In genomic region chr10:42849081-42849400, GRCm38 (mm10) we compare ENCODE assay signal across 18 mouse cellular contexts. TPM values are rescaled to one million over a fixed set of nuclear protein-coding genes. Genes with fewer than 3 reads are reported as not detected.
DNase-seq lines count a peak whose midpoint lies in the region; ATAC-seq and TF ChIP-seq lines count a peak whose summit lies in the region.
"Had no signal": no experiment of that assay in that cellular context is flagged by ENCODE, and none has a peak within 500 bp of the region (broad histone marks: within the 10 kb centered on the region; RNA-seq: fewer than 3 reads in every experiment).

No protein-coding gene starts in this region.

- no peaks in the 10 kb centered on the region for H3K9me3 ChIP-seq in stomach, embryonic 15.5 days
- no peaks in the 10 kb centered on the region for H3K9me3 ChIP-seq in hindbrain, postnatal 0 days (ENCODE audit: low read length)
- H3K9me3 ChIP-seq: embryonic facial prominence, embryonic 10.5 days; heart, embryonic 15.5 days; limb, embryonic 10.5 days; midbrain, embryonic 15.5 days; neural tube, embryonic 12.5 days had no signal

- DNase-seq in retina, postnatal 1 day, result peak; percentile 27
- no peak for DNase-seq in retina, embryonic 14.5 days (ENCODE audit: low spot score)
- peak; percentile 71 for DNase-seq in T-cell, adult 2 months (ENCODE audit: low spot score)
- no peak for DNase-seq in hindbrain, postnatal 0 days (ENCODE audit: low spot score)
- DNase-seq: adrenal gland, postnatal 14 days; cerebellum, postnatal 25 days; kidney, postnatal 25 days; lung, postnatal 4 days had no signal

- H3K9ac ChIP-seq in stomach, embryonic 15.5 days, result no peak overlapping the region
- no peak overlapping the region for H3K9ac ChIP-seq in hindbrain, postnatal 0 days (replicated peaks; ENCODE audit: low read length)
- H3K9ac ChIP-seq: heart, embryonic 15.5 days; hindbrain, embryonic 14.5 days; liver, embryonic 14.5 days; midbrain, embryonic 15.5 days; neural tube, embryonic 12.5 days had no signal

- H3K4me1 ChIP-seq in stomach, embryonic 15.5 days, result no peaks in the 10 kb centered on the region
- H3K4me1 ChIP-seq in hindbrain, postnatal 0 days (ENCODE audit: insufficient read depth, low read length), result no peaks in the 10 kb centered on the region
- H3K4me1 ChIP-seq: embryonic facial prominence, embryonic 10.5 days; heart, embryonic 15.5 days; limb, embryonic 10.5 days; midbrain, embryonic 15.5 days; neural tube, embryonic 12.5 days had no signal

- H3K4me3 ChIP-seq in stomach, embryonic 15.5 days (replicated peaks), result no peak overlapping the region
- H3K4me3 ChIP-seq in hindbrain, postnatal 0 days (ENCODE audit: low read length), result no peak overlapping the region
- H3K4me3 ChIP-seq: embryonic facial prominence, embryonic 10.5 days; heart, embryonic 15.5 days; limb, embryonic 10.5 days; midbrain, embryonic 15.5 days; neural tube, embryonic 12.5 days had no signal

- no peaks in the 10 kb centered on the region for H3K36me3 ChIP-seq in stomach, embryonic 15.5 days
- H3K36me3 ChIP-seq in hindbrain, postnatal 0 days (ENCODE audit: insufficient read depth, low read length), result no peaks in the 10 kb centered on the region
- H3K36me3 ChIP-seq: heart, embryonic 15.5 days; limb, embryonic 10.5 days; midbrain, embryonic 15.5 days; neural tube, embryonic 12.5 days had no signal

- 0 out of 2 replicates have a peak overlapping the region, but pooled peaks have one; percentile 21 for H3K27ac ChIP-seq in stomach, embryonic 15.5 days
- no peak overlapping the region for H3K27ac ChIP-seq in hindbrain, postnatal 0 days
- H3K27ac ChIP-seq: embryonic facial prominence, embryonic 10.5 days; heart, embryonic 15.5 days; hindbrain, embryonic 14.5 days; limb, embryonic 10.5 days; liver, embryonic 14.5 days; midbrain, embryonic 15.5 days; neural tube, embryonic 12.5 days had no signal

- ATAC-seq in stomach, embryonic 15.5 days (ENCODE audit: insufficient read depth, low FRiP score, low read depth), result peak; percentile 16; the same call in 1 of the 2 replicates
- no peak for ATAC-seq in megakaryocyte progenitor cell, adult 5-6 weeks (replicated peaks; ENCODE audit: poor library complexity)
- no peak for ATAC-seq in hindbrain, postnatal 0 days
- no peak for ATAC-seq in megakaryocyte, adult 5-6 weeks (ENCODE audit: poor library complexity, severe bottlenecking)
- ATAC-seq: midbrain, embryonic 15.5 days had no signal

- no peak for TF ChIP-seq CTCF in hindbrain, postnatal 0 days (IDR thresholded peaks at IDR 0.05; ENCODE audit: low read depth)

- WGBS in stomach, embryonic 15.5 days, result 86% methylated on average over 7 of the region's 7 CpGs
- WGBS in hindbrain, postnatal 0 days, result 89% methylated on average over 7 of the region's 7 CpGs

- H3K4me2 ChIP-seq in stomach, embryonic 15.5 days, result no peak overlapping the region
- no peak overlapping the region for H3K4me2 ChIP-seq in hindbrain, postnatal 0 days (ENCODE audit: low read depth, low read length)
- H3K4me2 ChIP-seq: heart, embryonic 15.5 days; hindbrain, embryonic 14.5 days; midbrain, embryonic 15.5 days; neural tube, embryonic 12.5 days had no signal

- no peaks in the 10 kb centered on the region for H3K27me3 ChIP-seq in stomach, embryonic 15.5 days (replicated peaks)
- no peaks in the 10 kb centered on the region for H3K27me3 ChIP-seq in hindbrain, postnatal 0 days (ENCODE audit: insufficient read depth, low read length)
- H3K27me3 ChIP-seq: midbrain, embryonic 15.5 days; neural tube, embryonic 12.5 days had no signal

RNA-seq across cellular contexts. Expression of gene Scml4, which starts 11.1 kb away (rescaled TPM):
- 11.6 and 15.6 TPM in 2 replicates for polyA plus RNA-seq in stomach, embryonic 15.5 days (2015; fragmentation: Nextera tagmentation; extraction: Ambion mirVana)
- total RNA-seq in megakaryocyte progenitor cell, adult 5-6 weeks (2015), result 0.17 and 0.47 TPM in 2 replicates
- total RNA-seq in megakaryocyte progenitor cell, adult 5-6 weeks (2017), result 0.33 and 0.95 TPM in 2 replicates
- 16.4 and 21.1 TPM in 2 replicates for total RNA-seq in hindbrain, postnatal 0 days (2014; rRNA removed)
- polyA plus RNA-seq in hindbrain, postnatal 0 days (2015; fragmentation: Nextera tagmentation; extraction: Ambion mirVana), result 4.9 and 7.0 TPM in 2 replicates
- total RNA-seq in megakaryocyte, adult 5-6 weeks (2015), result 0.42 and 0.64 TPM in 2 replicates
- 0.41 and 0.48 TPM in 2 replicates for total RNA-seq in megakaryocyte, adult 5-6 weeks (2017)

Comparison
In these comparisons a context has a peak if more than half of its experiments do, and no peak if none do; other contexts are left out.
1. DNase-seq: peak in retina, postnatal 1 day (single experiment) and T-cell, adult 2 months (single experiment); none in retina, embryonic 14.5 days (single experiment) and hindbrain, postnatal 0 days (single experiment).